Mouse (Mus musculus): ENCODE measurements around the gene Manba.

Manba gene

DNA sequence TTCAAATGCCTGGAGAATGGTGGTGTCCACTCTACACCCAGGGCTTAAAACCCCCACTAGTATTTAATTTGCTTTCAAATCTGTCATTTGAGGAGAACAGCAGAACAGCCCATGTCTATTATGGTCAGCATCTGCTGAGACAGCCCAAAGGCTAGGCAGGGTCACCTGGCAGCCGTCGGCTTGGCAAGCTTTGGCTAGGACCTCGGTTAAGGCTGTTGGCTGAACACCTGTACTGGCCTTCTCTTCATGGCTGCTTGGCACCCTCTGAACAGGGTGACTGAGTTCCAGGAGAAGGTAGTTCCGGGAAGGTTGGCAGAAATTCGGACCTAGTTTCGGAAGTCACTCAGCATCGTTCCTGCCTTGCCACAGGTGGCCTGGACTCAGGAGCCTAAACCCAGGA lies 96.8 kb downstream of the Manba start:
- DNase-seq (ENCODE audit: extremely low spot score) = no peak

DNA sequence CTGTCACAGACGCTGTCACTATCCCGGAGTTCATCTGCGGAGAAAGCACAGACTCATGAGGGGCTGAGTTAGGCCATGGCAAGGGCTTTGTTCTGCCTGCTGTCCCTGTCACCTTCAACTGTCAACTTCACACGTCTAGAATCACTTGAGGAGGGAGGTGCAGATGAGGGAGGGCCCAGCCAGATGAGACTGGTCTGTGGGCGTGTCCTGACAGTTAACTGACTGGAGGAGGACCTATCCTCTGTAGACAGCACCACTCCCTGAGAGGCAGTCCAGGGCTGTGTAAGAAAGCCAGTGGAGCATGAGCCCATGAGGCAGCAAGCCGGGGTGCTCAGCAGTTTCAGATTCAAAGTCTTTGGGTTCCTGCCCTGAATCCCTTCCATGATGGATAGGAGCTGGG lies 100.1 kb downstream of the Manba start:
- DNase-seq (ENCODE audit: extremely low spot score) = no peak

DNA sequence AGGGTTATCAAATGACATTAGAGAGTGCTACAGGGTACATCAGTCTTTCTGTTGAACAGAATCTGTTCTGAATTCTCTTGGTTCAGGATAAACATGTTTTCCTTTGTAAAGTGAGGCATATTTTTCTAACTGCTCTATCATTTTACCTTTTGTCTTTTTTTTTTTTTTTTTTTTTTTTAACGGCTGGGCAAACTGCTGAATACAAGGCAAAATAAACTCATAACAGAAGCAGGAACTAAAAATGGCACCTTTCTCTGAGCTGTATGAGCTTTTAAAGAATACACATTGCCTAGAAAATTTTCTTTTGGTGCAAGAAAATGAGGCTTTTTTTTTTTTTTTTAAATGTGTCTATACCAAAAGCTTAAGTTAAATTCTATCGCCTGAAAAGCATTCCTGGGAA lies 100.6 kb downstream of the Manba start:
- no peak for DNase-seq (ENCODE audit: extremely low spot score)

DNA sequence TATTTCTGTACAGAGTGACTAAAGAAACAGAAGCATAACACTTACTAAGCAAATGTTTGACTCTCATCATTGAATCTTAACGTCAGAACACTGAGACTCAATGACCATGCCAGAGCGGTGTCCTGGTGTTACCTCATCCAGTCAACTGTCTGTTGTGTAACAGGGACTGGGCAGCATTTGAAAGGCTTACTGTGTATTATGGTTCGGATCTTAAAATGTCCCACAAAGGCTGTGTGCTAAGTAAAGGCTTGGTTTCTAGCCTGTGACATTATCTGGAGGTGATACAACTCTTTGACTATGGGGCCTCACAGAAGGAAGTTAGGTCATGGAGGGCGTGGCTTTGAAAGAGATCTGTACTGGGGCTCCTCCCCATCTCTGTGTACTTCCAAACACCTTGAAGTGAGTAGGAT lies 101.1 kb downstream of the Manba start:
- DNase-seq (ENCODE audit: extremely low spot score) = no peak

DNA sequence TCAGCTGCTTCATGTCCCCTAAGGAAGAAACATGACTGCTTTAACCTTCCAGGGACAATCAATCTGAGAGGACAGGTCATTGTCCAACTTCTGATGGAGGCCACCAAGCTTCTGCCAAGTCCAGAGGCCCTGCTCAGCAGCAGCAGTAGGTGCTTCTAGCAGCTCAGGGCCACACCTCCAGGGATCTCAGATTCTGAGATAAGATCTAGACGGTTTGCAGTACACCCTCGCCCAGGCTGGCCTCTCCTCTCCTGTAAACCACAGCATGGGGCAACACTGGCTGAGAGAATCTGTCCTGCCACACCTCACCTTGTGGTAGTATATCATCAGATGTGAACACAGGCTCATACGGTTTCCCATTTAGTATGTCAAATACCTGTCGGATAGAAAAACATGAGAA lies 105.1 kb downstream of the Manba start:
- no peak for DNase-seq (ENCODE audit: extremely low spot score)

DNA sequence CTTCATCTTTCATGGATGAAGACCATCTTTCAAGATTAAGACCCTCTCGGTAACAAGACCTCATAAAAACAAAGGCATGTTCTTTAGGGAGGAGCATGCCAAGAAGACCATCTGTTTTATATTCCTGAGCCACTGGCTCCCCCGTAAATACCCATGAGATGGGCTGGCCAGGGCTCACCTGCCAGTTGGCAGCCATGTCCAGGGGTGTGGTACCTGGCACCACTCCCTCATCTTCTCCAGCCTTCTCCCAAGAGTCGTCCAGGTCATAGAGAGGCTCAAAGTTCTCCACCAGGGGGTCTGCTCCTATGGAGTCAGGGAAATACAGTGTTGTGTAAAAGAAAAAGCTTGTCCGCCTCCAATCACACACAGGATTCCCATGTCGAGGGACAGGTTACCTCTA lies 106.0 kb downstream of the Manba start:
- DNase-seq (ENCODE audit: extremely low spot score) = no peak

DNA sequence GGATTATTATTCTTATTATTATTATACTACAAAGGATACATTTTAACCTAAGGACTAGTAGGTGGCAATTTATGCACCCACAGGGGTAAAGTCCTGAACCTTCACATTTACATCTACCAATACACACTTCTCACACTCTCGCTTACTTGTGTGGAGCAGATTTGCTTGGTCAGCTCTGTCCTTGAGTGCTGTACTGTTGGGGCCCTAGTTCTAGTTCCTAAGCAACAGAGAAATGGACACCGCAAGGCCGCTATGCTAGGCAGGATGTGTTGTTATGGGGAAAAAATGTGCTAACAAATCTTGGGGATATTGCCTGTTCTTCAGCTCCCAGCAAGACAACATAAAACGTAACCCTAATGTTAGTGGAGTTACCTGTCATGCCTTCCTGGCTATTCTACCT lies 106.6 kb downstream of the Manba start:
- no peak for DNase-seq (ENCODE audit: extremely low spot score)

DNA sequence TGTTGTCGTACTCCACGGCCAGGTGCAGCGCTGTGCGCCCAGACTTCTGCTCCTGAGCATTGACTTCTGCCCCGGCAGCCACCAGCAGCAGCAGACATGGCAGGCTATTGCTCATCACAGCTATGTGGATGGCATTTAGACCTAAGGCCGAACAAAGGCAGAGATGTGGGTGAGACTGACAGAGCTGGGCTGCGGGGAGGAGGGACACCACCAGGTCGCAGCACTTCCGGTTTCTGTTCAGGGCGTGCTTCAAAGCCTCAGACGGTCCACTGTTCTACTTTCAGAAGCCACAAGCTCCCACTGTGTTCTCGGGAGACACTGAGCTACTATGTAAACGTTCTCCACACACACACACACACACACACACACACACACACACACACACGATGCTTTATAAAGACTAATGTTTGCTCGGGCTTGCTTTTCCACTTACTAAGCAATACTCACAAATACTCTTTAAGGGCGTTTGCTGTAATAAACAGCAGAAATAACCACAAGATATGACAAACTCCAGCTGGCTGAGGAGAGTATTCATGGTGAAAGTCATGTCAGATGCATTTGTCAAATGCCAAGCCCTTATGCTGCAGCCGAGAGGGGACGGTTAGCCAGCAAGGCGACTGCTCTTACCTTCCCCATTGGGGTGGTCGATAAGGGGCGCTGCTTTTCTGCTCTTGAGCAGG lies 109.0 kb downstream of the Manba start:
- no peak for DNase-seq (ENCODE audit: extremely low spot score)

DNA sequence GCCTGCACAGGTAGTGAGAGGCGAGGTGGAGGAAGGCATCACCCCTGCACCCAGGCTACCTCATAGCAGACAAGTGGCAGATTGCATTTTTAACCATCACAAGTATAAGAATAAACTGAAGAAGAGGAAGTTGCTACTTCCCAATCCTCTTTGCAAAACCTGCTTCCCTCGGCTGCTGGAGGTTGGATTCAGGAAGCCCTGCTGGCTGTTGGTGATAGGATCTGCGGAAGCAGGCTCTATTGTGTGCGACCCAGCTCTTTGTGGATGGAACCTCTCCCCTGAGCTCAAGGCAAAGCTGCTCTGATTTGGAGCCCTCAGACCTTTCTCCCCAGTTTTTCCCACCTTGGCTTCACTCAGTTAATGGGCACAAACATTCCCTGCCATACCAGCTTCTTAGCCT lies 111.6 kb downstream of the Manba start:
- no peak for DNase-seq (ENCODE audit: extremely low spot score)

DNA sequence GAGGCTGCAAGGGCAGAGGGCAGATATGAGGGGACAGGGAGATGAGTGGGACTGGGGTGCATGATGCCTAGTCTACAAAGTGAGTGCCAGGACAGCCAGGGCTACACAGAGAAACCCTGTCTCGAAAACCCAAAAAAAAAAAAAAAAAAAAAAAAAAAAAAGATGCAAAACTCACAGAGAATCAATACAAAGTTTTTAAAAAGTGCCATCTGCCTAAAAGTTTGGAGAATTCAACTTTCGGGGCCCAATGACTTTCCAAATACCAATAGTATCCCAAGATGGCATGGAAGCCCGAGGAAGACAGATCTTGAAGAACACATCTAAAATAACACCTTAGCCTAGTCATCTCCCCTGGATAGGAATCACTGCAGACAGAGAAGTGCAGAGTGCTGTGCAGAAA lies 112.9 kb downstream of the Manba start:
- no peak for DNase-seq (ENCODE audit: extremely low spot score)

DNA sequence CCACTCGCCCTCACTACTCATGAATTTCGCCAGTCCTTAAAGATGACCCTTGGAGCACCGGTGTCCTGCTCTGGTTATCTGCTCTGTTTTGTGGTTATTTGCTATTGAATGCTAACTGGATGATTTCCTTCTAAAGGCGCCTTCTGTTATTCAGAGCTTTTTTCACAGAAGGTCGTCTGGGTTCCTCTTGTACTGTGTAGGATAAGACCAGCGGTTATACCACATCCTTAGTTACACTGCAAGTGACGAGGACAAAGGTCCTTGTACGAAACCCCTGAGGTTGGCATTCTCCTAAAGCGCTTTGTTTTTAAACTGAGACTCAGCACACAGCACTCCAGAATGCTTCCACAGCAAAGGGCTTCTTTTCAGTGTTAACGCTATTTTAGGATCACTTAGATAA lies 117.3 kb downstream of the Manba start:
- DNase-seq (ENCODE audit: extremely low spot score) = no peak

DNA sequence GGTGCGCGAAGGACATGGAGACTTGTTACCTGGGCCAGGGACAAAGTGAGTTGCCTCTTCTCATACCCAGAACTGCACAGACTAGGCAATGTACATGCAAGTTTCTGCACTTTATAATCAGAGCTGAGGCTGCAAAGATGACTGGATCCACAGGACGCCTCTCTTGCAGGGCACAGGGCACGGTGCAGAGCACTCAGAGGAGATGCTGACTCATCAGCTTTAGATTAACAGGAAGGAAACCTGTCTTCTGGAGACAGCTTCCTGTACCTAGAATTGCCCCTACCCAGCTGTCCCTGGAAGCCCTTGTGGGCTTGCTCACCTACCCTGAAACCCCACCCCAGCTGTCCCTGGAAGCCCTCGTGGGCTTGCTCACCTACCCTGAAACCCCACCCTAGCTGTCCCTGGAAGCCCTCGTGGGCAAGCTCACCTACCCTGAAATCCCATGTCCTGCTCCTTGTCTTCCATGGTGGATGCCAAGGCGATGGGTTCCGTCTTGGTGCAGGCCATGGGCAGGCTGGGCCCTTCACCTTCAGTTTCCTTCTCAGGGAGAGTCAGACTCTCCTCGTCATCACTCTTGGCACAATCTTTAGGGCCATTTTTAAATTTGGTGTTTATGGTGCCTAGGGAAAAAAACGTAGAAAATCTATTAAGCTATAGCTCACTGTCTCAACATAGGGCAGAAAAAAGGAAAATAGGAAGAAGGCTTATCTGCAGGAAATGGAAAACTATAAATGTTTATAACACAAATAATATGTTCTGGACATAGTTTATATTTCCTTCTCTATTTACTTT lies 119.4 kb downstream of the Manba start:
- DNase-seq (ENCODE audit: extremely low spot score) = no peak

DNA sequence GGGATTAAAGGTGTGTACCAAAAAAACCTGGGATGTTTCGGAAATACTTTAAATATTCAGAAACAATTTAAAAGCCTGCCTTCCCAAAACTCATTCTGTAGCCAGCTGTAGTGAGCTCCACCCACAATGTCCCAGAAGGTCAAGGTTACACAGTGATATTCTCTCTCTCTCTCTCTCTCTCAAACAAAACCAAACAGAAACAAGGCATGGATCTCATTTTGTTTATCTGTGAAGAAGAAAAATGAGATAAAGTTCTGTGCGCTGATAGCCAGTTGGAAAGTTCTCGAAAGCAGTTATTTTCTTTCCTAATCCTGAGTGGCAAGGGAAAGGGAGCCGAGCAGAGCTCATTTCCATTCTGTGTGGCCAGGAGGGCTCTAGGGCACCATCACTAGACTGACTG lies 120.1 kb downstream of the Manba start:
- no peak for DNase-seq (ENCODE audit: extremely low spot score)

DNA sequence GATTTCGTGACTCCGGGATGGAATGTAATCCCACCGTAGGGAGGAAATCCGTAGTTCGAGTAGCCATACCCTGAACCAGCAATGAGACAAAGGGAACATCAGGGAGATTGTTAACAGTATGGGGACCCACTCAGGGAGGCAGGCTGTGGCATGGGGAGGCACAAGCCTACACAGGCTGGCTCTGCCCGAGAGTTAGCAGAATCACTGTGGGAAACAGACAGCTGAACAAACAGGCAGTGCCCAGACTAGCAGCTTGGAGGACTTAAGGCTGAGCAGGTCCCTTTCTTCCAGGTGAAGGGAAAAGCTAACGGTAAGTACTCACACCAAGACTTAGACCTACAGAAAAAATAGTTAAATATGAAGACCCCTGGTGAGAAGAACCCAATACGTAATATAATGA lies 121.2 kb downstream of the Manba start:
- no peak for DNase-seq (ENCODE audit: extremely low spot score)

DNA sequence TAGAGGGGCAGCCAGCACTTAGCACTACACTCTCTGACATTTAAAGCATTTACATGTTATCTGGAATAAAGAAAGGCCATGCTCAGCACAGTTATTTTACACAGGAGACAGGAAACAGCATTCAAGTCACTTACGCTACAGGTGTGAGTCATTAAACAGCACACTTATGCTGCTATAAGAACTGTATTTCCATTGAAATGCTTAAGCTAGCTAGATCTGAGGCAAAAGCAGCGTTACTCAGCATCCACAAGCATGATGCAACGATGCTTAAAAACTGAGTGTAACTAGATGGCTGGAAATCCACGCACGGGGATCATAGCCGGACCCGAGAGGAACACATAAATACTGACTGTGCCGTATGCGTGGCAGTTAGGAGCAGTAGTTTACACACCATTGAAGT lies 121.6 kb downstream of the Manba start:
- DNase-seq (ENCODE audit: extremely low spot score) = no peak

DNA sequence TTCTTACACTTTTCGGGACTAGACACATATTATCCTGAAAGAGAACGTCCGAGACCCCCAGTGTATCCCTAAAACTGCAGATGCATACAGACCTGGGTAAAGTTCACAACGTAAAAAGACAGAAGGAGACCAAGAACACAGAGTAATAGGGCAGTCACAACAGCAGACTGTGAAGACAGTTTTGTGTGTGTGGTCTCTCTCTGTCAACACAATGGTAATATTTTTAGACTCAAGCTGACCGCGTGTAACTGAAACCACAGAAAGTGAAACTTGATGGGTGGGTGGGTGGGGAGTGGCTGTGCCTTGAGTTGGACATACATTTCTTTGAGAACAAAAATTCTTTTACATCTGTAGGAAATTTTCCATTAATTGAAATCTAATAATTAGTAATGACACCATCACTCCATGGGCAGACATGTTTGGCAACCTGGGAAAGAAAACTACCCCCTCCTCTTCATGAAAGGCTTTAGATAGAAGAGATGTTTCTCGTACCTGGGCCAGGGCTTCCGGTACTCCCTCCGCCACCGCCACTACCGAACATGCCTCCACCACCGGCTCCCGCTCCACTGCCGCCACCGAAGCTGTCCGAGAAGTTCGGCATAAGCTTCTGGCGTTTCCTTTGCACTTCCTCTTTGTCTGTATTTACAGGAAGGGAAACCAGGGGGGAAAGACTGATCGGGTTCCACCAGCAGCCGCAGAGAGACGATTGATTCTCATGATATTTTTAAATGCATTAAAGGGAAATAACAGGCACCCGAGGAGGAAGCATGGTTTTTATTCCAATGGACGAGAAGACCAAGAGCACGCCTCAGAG lies 122.5 kb downstream of the Manba start:
- no peak for DNase-seq (ENCODE audit: extremely low spot score)

DNA sequence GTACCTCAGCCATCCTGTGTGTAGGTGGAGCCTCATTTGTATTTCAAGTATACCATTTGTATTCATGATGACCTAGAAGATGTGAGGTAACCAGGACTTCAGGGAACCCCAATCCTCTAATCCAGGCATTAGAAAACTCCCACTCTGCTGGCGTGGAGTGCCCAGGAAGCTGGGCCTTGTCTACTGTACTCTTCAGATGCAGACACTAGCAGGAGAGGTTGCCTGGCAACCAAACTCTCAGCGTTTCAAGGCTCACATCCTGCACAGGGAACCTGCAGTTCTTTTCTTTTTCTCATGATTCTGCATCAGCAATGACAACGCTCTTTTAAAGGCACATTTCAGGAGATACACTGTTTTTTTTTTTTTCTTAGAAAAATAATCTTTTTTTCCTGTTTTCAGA lies 124.8 kb downstream of the Manba start:
- no peak for DNase-seq (ENCODE audit: extremely low spot score)

DNA sequence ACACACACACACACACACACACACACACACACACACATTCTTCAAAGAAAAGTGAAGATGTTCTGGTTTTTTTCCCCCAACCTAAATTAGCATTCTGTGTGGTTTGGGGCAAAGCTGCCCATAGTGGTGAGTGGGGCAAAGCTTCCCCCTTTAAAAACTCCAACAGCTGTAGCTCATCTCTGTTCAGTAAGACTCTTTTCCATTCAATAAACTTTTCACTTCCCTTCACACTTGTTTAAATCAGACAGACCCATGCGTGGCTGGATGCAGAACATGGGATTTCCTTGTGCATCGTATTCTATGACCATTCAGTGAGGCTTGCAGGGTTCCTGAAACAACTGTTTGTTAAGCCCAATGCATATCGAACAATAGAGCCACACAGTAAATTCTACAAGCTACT lies 129.0 kb downstream of the Manba start:
- no peak for DNase-seq (ENCODE audit: extremely low spot score)

DNA sequence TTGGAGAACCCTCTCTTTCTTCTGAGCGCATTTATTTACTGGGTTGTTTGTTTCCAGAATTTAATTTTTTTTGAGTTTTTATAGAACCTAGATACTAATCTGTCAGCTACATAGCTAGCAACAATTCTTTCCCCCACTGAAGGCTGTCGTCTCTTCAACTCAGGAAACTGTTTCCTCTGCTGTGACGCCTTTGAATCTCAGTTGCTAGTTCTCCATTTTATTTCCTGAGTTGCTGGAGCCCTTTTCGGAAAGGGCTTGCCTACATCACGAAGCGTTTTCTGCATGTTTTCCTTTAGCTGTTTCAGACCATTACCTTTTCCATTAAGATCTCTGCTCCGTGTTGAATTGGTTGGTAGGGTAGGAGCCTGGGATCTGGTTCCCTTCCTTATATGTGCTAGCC lies 131.3 kb downstream of the Manba start:
- no peak for DNase-seq (ENCODE audit: extremely low spot score)
